Mouse (Mus musculus): Measurements from ENCODE around the gene Hoxb9.

DNA sequence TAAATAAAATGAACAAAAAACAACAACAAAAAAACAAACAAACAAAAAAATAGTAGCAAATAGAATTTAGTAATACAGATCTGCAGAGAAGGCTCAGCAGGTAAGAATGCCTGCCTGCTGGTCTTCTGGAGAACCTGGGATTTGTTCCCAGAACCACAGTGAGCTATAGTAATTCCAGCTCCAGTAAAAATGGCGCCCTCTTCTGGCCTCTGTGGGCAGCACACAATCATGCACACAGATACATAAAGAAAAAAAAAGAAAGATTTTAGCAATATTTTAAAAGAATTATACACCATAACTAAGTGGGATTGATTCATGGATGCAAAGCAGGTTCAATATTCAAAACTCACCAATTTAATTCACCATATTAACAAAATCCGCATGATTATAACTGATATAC, 47.4 kb upstream of the Hoxb9 start:
- TF ChIP-seq CTCF (IDR thresholded peaks at IDR 0.05; ENCODE audit: borderline replicate concordance, insufficient read depth, low read length): no peak
- no peak for TF ChIP-seq POLR2A (IDR thresholded peaks at IDR 0.05; ENCODE audit: low read depth, low read length)

Data from embryonic fibroblast, embryonic 13.5 days (primary cell).